Mouse (Mus musculus): Measurements from ENCODE around the gene Usp25.

Usp25 gene

GRCm38 (mm10) chr16:77034751-77035150, 21.2 kb downstream of the Usp25 start:
- DNase-seq: no peak

- DNase-seq: no peak
Measured at GRCm38 (mm10) chr16:77041573-77041972, 28.1 kb downstream of the Usp25 start.

- no peak for DNase-seq
Measured at GRCm38 (mm10) chr16:77043499-77043898, 30.0 kb downstream of the Usp25 start.

GRCm38 (mm10) chr16:77054184-77054583, 40.7 kb downstream of the Usp25 start:
- DNase-seq: no peak

- no peak for DNase-seq
Measured at GRCm38 (mm10) chr16:77055519-77056159, 42.1 kb downstream of the Usp25 start.

GRCm38 (mm10) chr16:77056160-77056520, 42.6 kb downstream of the Usp25 start:
- DNase-seq: no peak

GRCm38 (mm10) chr16:77058567-77058966, 45.1 kb downstream of the Usp25 start:
- no peak for DNase-seq

- DNase-seq: no peak
Measured at GRCm38 (mm10) chr16:77060166-77060565, 46.7 kb downstream of the Usp25 start.

GRCm38 (mm10) chr16:77063916-77064315, 50.4 kb downstream of the Usp25 start:
- DNase-seq: no peak

- peak; percentile 54 to 56 for DNase-seq
Measured at GRCm38 (mm10) chr16:77076954-77077735, 63.6 kb downstream of the Usp25 start.

- DNase-seq: no peak
Measured at GRCm38 (mm10) chr16:77077736-77078005, 64.2 kb downstream of the Usp25 start.

- no peak for DNase-seq
Measured at GRCm38 (mm10) chr16:77084071-77084470, 70.6 kb downstream of the Usp25 start.

GRCm38 (mm10) chr16:77089806-77090205, 76.3 kb downstream of the Usp25 start:
- DNase-seq: no peak

GRCm38 (mm10) chr16:77093526-77093925, 80.0 kb downstream of the Usp25 start:
- DNase-seq: no peak

- DNase-seq: no peak
Measured at GRCm38 (mm10) chr16:77095017-77095551, 81.6 kb downstream of the Usp25 start.

- DNase-seq: peak; percentile 78 to 83
Measured at GRCm38 (mm10) chr16:77099018-77099869, 85.7 kb downstream of the Usp25 start.

GRCm38 (mm10) chr16:77103637-77104264, 90.2 kb downstream of the Usp25 start:
- no peak for DNase-seq

GRCm38 (mm10) chr16:77111268-77111667, 97.8 kb downstream of the Usp25 start:
- DNase-seq: no peak

GRCm38 (mm10) chr16:77125908-77126307, 112.4 kb downstream of the Usp25 start:
- no peak for DNase-seq

GRCm38 (mm10) chr16:77128683-77129082, 115.2 kb downstream of the Usp25 start:
- DNase-seq: no peak

GRCm38 (mm10) chr16:77133055-77133454, 119.5 kb downstream of the Usp25 start:
- DNase-seq: no peak

GRCm38 (mm10) chr16:77140651-77141050, 127.1 kb downstream of the Usp25 start:
- no peak for DNase-seq

- DNase-seq: no peak
Measured at GRCm38 (mm10) chr16:77146801-77147200, 133.3 kb downstream of the Usp25 start.
